Mouse (Mus musculus): ENCODE measurements around the gene Macrod2.

DNA sequence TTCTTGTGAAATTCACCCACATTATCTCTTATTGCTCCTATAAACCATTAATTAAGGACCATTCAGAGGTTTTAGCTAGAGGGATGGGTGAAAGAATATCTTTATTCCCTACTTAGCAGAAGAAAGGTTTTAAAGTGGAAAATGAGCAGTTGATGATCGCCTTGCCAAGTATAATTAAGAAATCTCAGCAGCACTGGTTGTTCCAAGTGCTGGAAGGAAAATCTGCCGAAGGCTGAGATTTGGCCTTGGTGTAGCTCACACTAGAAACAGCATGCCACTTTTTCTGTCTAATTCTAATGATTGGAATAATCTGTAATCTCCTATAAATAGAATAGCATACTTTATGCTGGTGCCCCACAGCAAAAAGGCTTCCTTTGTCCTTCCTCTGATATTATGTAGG is 993.5 kb downstream of the Macrod2 start:
- TF ChIP-seq CTCF (IDR thresholded peaks at IDR 0.05; ENCODE audit: control insufficient read depth, insufficient read depth, insufficient replicate concordance, low read depth, low read length) (no peak), POLR2A (IDR thresholded peaks at IDR 0.05; ENCODE audit: control insufficient read depth, low read depth, low read length) (no peak)

Data from testis, adult 2 months (tissue).